Mouse (Mus musculus): ENCODE results near the gene Prr7. TPM values are rescaled to one million over a fixed set of nuclear protein-coding genes. Genes with fewer than 3 reads are reported as not detected.

Gene Prr7
- polyA plus RNA-seq, 1 experiment from 2014 or later: 0.53 TPM

DNA sequence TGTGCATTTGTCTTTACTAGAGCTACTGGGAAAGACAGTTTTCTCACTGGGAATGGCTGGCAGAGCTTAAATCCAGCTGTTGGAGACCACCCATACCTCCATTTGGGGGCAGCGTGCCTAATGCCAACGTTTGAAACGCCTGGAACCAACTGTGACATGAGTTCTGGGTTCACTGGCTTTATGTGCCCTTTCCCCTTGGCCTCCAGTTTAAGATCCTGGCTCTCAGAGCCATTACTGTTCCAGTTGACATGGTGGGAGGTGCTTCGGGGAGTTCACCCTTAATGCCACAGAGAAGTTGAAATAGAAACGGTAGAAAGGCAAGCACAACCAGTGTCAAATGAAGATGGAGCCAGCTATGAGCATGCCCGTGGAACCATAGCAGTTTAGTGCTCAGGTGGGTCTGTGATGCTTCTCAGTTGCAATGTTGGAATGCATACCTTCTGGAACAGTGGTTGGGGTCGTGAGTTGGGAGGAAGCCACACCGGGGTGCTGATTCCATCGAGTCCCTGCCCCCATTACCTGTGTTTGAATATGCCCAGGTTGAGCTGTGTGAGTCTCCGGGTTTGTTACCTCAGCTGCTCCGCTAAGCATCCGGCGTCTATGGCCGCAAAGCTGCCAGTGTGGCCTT, 554 bp upstream of the Prr7 start:
- H3K9me3 ChIP-seq (ENCODE audit: low read depth, low read length): no peaks in the 10 kb centered on the region
- TF ChIP-seq CTCF (IDR thresholded peaks at IDR 0.05; ENCODE audit: low read depth): no peak
- 12% methylated on average over 14 of the region's 14 CpGs for WGBS
- H3K9ac ChIP-seq: peak overlapping the region; percentile 71
- peak overlapping the region; percentile 98 for H3K4me2 ChIP-seq
- H3K27me3 ChIP-seq (ENCODE audit: insufficient read depth, low read length): no peaks in the 10 kb centered on the region; the same call in 1 of the 2 replicates
- H3K27ac ChIP-seq (ENCODE audit: low read depth): no peak overlapping the region
- DNase-seq: no peak
- ATAC-seq (ENCODE audit: insufficient read depth): no peak; the same call in 1 of the 2 replicates
- H3K4me1 ChIP-seq (ENCODE audit: insufficient read depth): peaks cover 10% of the 10 kb centered on the region; the same call in 1 of the 2 replicates
- peaks cover 35% of the 10 kb centered on the region for H3K36me3 ChIP-seq (ENCODE audit: insufficient read depth)
- peak overlapping the region; percentile 64 for H3K4me3 ChIP-seq (ENCODE audit: low read depth, low read length)

DNA sequence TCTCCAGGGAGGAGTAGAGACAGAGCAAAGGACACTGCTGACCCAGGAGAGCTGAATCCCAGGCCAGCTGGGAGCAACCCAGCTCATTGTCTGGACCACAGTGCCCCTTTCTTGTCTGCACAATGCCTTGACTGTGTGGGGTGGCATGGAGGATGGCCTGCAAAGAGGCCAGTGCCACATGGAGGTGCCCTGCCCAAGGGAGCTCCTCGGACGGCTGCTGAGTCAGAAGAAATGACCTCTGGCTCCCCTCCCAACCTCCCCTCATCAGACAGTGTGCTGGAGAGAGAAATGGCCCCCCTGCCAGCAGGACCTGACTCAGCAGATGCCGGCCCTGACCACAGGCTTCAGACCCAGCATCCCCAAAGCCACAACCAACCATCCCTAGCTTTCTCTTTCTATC, 1.1 kb downstream of the Prr7 start:
- Histone ChIP-seq H3K9ac (peak overlapping the region; percentile 71), H3K4me3 (ENCODE audit: low read depth, low read length) (peak overlapping the region; percentile 64), H3K36me3 (ENCODE audit: insufficient read depth) (peaks cover 18% of the 10 kb centered on the region), H3K9me3 (ENCODE audit: low read depth, low read length) (no peaks in the 10 kb centered on the region), H3K27me3 (ENCODE audit: insufficient read depth, low read length) (no peaks in the 10 kb centered on the region; the same call in 1 of the 2 replicates), H3K27ac (ENCODE audit: low read depth) (no peak overlapping the region), H3K4me1 (ENCODE audit: insufficient read depth) (peaks cover 10% of the 10 kb centered on the region; the same call in 1 of the 2 replicates), H3K4me2 (peak overlapping the region; percentile 98)
- WGBS: 29% methylated on average over 3 of the region's 3 CpGs
- no peak for TF ChIP-seq CTCF (IDR thresholded peaks at IDR 0.05; ENCODE audit: low read depth)
- ATAC-seq (ENCODE audit: insufficient read depth) (peak; percentile 18; the same call in 1 of the 2 replicates), DNase-seq (no peak)

GRCm38 (mm10) chr13:55465830-55466440, 1.9 kb downstream of the Prr7 start:
- no peak overlapping the region for H3K9ac ChIP-seq
- no peak overlapping the region for H3K27ac ChIP-seq (ENCODE audit: low read depth)
- H3K36me3 ChIP-seq (ENCODE audit: insufficient read depth): peaks cover 11% of the 10 kb centered on the region; the same call in 1 of the 2 replicates
- no peak for DNase-seq
- no peaks in the 10 kb centered on the region for H3K9me3 ChIP-seq (ENCODE audit: low read depth, low read length)
- no peak overlapping the region for H3K4me3 ChIP-seq (ENCODE audit: low read depth, low read length)
- ATAC-seq (ENCODE audit: insufficient read depth): no peak
- peaks cover 10% of the 10 kb centered on the region; the same call in 1 of the 2 replicates for H3K4me1 ChIP-seq (ENCODE audit: insufficient read depth)
- 65% methylated on average over 5 of the region's 5 CpGs for WGBS
- no peaks in the 10 kb centered on the region; the same call in 1 of the 2 replicates for H3K27me3 ChIP-seq (ENCODE audit: insufficient read depth, low read length)
- no peak overlapping the region for H3K4me2 ChIP-seq
- TF ChIP-seq CTCF (IDR thresholded peaks at IDR 0.05; ENCODE audit: low read depth): no peak

GRCm38 (mm10) chr13:55468851-55469560, 4.9 kb downstream of the Prr7 start:
- DNase-seq (peak; percentile 80), ATAC-seq (ENCODE audit: insufficient read depth) (no peak)
- peak; percentile 65 for TF ChIP-seq CTCF (IDR thresholded peaks at IDR 0.05; ENCODE audit: low read depth)
- Histone ChIP-seq H3K4me1 (ENCODE audit: insufficient read depth) (peaks cover 6% of the 10 kb centered on the region; the same call in 1 of the 2 replicates), H3K4me2 (no peak overlapping the region), H3K4me3 (ENCODE audit: low read depth, low read length) (no peak overlapping the region), H3K9ac (no peak overlapping the region), H3K9me3 (ENCODE audit: low read depth, low read length) (no peaks in the 10 kb centered on the region), H3K27ac (ENCODE audit: low read depth) (no peak overlapping the region), H3K27me3 (ENCODE audit: insufficient read depth, low read length) (peaks cover 1% of the 10 kb centered on the region; the same call in 1 of the 2 replicates), H3K36me3 (ENCODE audit: insufficient read depth) (peaks cover 6% of the 10 kb centered on the region; the same call in 1 of the 2 replicates)
- WGBS: 37% methylated on average over 13 of the region's 13 CpGs

DNA sequence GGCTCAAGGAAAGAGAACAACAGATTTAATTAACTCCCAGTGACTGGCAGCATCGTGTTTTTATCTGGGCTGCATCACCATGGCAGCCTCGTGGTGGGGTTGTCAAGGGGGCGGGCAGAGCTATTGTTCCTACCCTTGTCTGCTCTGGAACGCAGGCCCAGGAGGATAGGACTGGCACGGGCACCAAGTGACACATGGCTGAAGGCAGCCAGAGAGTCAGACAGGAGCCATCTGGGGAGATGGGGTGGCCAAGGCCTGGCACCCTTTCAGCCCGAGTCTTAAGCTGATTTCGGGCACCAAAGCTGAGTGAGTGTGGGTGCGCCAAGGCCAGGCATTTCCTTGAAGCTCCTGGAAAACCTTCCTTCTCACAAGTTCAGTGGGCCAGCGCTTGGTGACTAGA, 6.3 kb downstream of the Prr7 start:
- no peak for TF ChIP-seq CTCF (IDR thresholded peaks at IDR 0.05; ENCODE audit: low read depth)
- WGBS: 80% methylated on average over 9 of the region's 9 CpGs
- Histone ChIP-seq H3K9ac (no peak overlapping the region), H3K36me3 (ENCODE audit: insufficient read depth) (peaks cover 20% of the 10 kb centered on the region), H3K9me3 (ENCODE audit: low read depth, low read length) (no peaks in the 10 kb centered on the region), H3K4me3 (ENCODE audit: low read depth, low read length) (no peak overlapping the region), H3K4me1 (ENCODE audit: insufficient read depth) (no peaks in the 10 kb centered on the region), H3K4me2 (no peak overlapping the region), H3K27ac (ENCODE audit: low read depth) (no peak overlapping the region), H3K27me3 (ENCODE audit: insufficient read depth, low read length) (0 out of 2 replicates have a peak, but pooled peaks cover 8% of the 10 kb centered on the region)
- no peak for ATAC-seq (ENCODE audit: insufficient read depth)
- no peak for DNase-seq

GRCm38 (mm10) chr13:55471156-55471818, 7.2 kb downstream of the Prr7 start:
- H3K9ac ChIP-seq: peak overlapping the region; percentile 63
- H3K27me3 ChIP-seq (ENCODE audit: insufficient read depth, low read length): 0 out of 2 replicates have a peak, but pooled peaks cover 8% of the 10 kb centered on the region
- DNase-seq (peak; percentile 94), ATAC-seq (ENCODE audit: insufficient read depth) (peak; percentile 71)
- peak overlapping the region; percentile 56 for H3K4me3 ChIP-seq (ENCODE audit: low read depth, low read length)
- peaks cover 29% of the 10 kb centered on the region for H3K36me3 ChIP-seq (ENCODE audit: insufficient read depth)
- peak overlapping the region; percentile 96 for H3K4me2 ChIP-seq
- H3K9me3 ChIP-seq (ENCODE audit: low read depth, low read length): no peaks in the 10 kb centered on the region
- peak; percentile 94 for TF ChIP-seq CTCF (IDR thresholded peaks at IDR 0.05; ENCODE audit: low read depth)
- H3K4me1 ChIP-seq (ENCODE audit: insufficient read depth): no peaks in the 10 kb centered on the region
- WGBS: 1% methylated on average over 54 of the region's 54 CpGs
- H3K27ac ChIP-seq (ENCODE audit: low read depth): peak overlapping the region; percentile 18; the same call in 1 of the 2 replicates
